In the genomic region with DNA sequence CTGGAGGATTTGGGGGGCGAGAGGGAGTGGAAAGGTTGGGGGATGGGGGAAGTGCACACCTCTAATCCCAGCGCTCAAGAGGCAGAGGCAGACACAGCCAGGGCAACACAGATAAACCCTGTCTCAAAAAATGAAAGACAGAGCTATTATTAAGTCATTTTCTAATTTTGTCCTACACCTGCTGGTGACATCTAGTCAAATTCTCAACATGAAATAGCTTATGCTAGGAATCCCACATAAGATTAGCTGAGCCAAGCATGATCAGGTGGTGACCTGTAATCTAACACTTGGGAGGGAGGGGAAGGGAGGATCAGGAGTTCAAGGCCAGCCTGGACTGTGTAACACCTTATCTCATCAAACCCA, we compare ENCODE assay signal across 7 mouse cellular contexts. TPM values are rescaled to one million over a fixed set of nuclear protein-coding genes. Genes with fewer than 3 reads are reported as not detected.
DNase-seq lines count a peak whose midpoint lies in the region; ATAC-seq and TF ChIP-seq lines count a peak whose summit lies in the region.

No protein-coding gene starts in this region.

- H3K4me1 ChIP-seq in testis, adult 2 months (ENCODE audit: control insufficient read depth, insufficient read depth, low read length), result peaks cover 2% of the 10 kb centered on the region; the same call in 1 of the 2 replicates
- H3K4me1 ChIP-seq in embryonic facial prominence, embryonic 14.5 days (ENCODE audit: control insufficient read depth, insufficient read depth, low read length), result 0 out of 2 replicates have a peak, but pooled peaks cover 3% of the 10 kb centered on the region
- no peaks in the 10 kb centered on the region; the same call in 1 of the 2 replicates for H3K4me1 ChIP-seq in hindbrain, postnatal 0 days (ENCODE audit: insufficient read depth, low read length)
- no peaks in the 10 kb centered on the region for H3K4me1 ChIP-seq in midbrain, postnatal 0 days (ENCODE audit: insufficient read depth, low read length)

- peaks cover 1% of the 10 kb centered on the region for H3K36me3 ChIP-seq in testis, adult 2 months (ENCODE audit: control insufficient read depth, insufficient read depth, low read length)
- H3K36me3 ChIP-seq in embryonic facial prominence, embryonic 14.5 days (ENCODE audit: control insufficient read depth, insufficient read depth, low read length), result peaks cover 24% of the 10 kb centered on the region
- peaks cover 16% of the 10 kb centered on the region for H3K36me3 ChIP-seq in hindbrain, postnatal 0 days (ENCODE audit: insufficient read depth, low read length)
- H3K36me3 ChIP-seq in midbrain, postnatal 0 days (ENCODE audit: insufficient read depth, low read length), result peaks cover 18% of the 10 kb centered on the region

- no peak for ATAC-seq in embryonic facial prominence, embryonic 14.5 days (ENCODE audit: low read depth)
- ATAC-seq in hindbrain, postnatal 0 days, result no peak
- ATAC-seq in midbrain, postnatal 0 days (ENCODE audit: low FRiP score), result peak; percentile 6; the same call in 1 of the 2 replicates

- H3K9ac ChIP-seq in embryonic facial prominence, embryonic 14.5 days (ENCODE audit: low read depth, low read length), result peak overlapping the region; percentile 97; the same call in 1 of the 2 replicates
- H3K9ac ChIP-seq in hindbrain, postnatal 0 days (replicated peaks; ENCODE audit: low read length), result peak overlapping the region; percentile 35; the same call in 1 of the 2 replicates
- H3K9ac ChIP-seq in midbrain, postnatal 0 days (replicated peaks; ENCODE audit: low read length, poor library complexity, severe bottlenecking), result peak overlapping the region; percentile 50

- peak overlapping the region; percentile 96 for H3K27ac ChIP-seq in testis, adult 2 months (ENCODE audit: control insufficient read depth, insufficient read depth, low read depth, low read length)
- peak overlapping the region; percentile 97 for H3K27ac ChIP-seq in embryonic facial prominence, embryonic 14.5 days (replicated peaks; ENCODE audit: low read depth, low read length)
- peak overlapping the region; percentile 79 for H3K27ac ChIP-seq in hindbrain, postnatal 0 days
- peak overlapping the region; percentile 93 for H3K27ac ChIP-seq in midbrain, postnatal 0 days (ENCODE audit: low read depth, low read length)

- H3K9me3 ChIP-seq in embryonic facial prominence, embryonic 14.5 days (ENCODE audit: control insufficient read depth, low read length), result no peaks in the 10 kb centered on the region
- no peaks in the 10 kb centered on the region for H3K9me3 ChIP-seq in hindbrain, postnatal 0 days (ENCODE audit: low read length)
- no peaks in the 10 kb centered on the region for H3K9me3 ChIP-seq in midbrain, postnatal 0 days (ENCODE audit: low read length)

- H3K4me2 ChIP-seq in embryonic facial prominence, embryonic 14.5 days (ENCODE audit: low read depth, low read length), result peak overlapping the region; percentile 56
- H3K4me2 ChIP-seq in hindbrain, postnatal 0 days (ENCODE audit: low read depth, low read length), result peak overlapping the region; percentile 61
- H3K4me2 ChIP-seq in midbrain, postnatal 0 days (ENCODE audit: low read depth, low read length, poor library complexity, severe bottlenecking), result peak overlapping the region; percentile 63

- DNase-seq in testis, postnatal 14 days (ENCODE audit: low spot score), result no peak
- DNase-seq in embryonic facial prominence, embryonic 14.5 days (ENCODE audit: low spot score), result peak; percentile 29
- DNase-seq in hindbrain, postnatal 0 days (ENCODE audit: low spot score), result no peak
- no peak for DNase-seq in midbrain, postnatal 0 days (ENCODE audit: low spot score)
- no peak for DNase-seq in urinary bladder, adult 2 months (ENCODE audit: low spot score)
- no peak for DNase-seq in left cerebral cortex, adult 8-10 months (ENCODE audit: low spot score in 2 of 2)

- WGBS in embryonic facial prominence, embryonic 14.5 days, result 31% methylated on average over 2 of the region's 2 CpGs
- 49% methylated on average over 2 of the region's 2 CpGs for WGBS in hindbrain, postnatal 0 days
- WGBS in midbrain, postnatal 0 days, result 25% methylated on average over 2 of the region's 2 CpGs

- no peak for TF ChIP-seq CTCF in testis, adult 2 months (IDR thresholded peaks at IDR 0.05; ENCODE audit: control insufficient read depth, insufficient read depth, insufficient replicate concordance, low read depth, low read length)
- no peak for TF ChIP-seq CTCF in hindbrain, postnatal 0 days (IDR thresholded peaks at IDR 0.05; ENCODE audit: low read depth)
- TF ChIP-seq CTCF in midbrain, postnatal 0 days (IDR thresholded peaks at IDR 0.05), result 0 out of 2 replicates have a peak, but pooled peaks have one; percentile 12

- TF ChIP-seq POLR2A in testis, adult 2 months (IDR thresholded peaks at IDR 0.05; ENCODE audit: control insufficient read depth, low read depth, low read length), result no peak

- peak overlapping the region; percentile 93 for H3K4me3 ChIP-seq in testis, adult 2 months (ENCODE audit: control insufficient read depth, low read depth, low read length)
- peak overlapping the region; percentile 95 for H3K4me3 ChIP-seq in embryonic facial prominence, embryonic 14.5 days (ENCODE audit: low read depth, low read length)
- peak overlapping the region; percentile 92 for H3K4me3 ChIP-seq in hindbrain, postnatal 0 days (ENCODE audit: low read length)
- peak overlapping the region; percentile 97; the same call in 1 of the 2 replicates for H3K4me3 ChIP-seq in midbrain, postnatal 0 days (ENCODE audit: low read depth, low read length)

- no peaks in the 10 kb centered on the region for H3K27me3 ChIP-seq in testis, adult 2 months (ENCODE audit: control insufficient read depth, insufficient read depth, low read length)
- H3K27me3 ChIP-seq in embryonic facial prominence, embryonic 14.5 days (replicated peaks; ENCODE audit: control insufficient read depth, insufficient read depth, low read length), result no peaks in the 10 kb centered on the region
- H3K27me3 ChIP-seq in hindbrain, postnatal 0 days (ENCODE audit: insufficient read depth, low read length), result no peaks in the 10 kb centered on the region
- no peaks in the 10 kb centered on the region for H3K27me3 ChIP-seq in midbrain, postnatal 0 days (ENCODE audit: insufficient read depth, low read length)

RNA-seq across cellular contexts. Expression of a gene that starts 1.0 kb away (rescaled TPM):
- polyA plus RNA-seq in testis, adult 2 months (2012; rRNA removed), result 79.8 and 94.1 TPM in 2 replicates
- 103 and 104 TPM in 2 replicates for polyA plus RNA-seq in embryonic facial prominence, embryonic 14.5 days (2014; fragmentation: Nextera tagmentation; extraction: Ambion mirVana)
- 54.9 and 74.7 TPM in 2 replicates for total RNA-seq in hindbrain, postnatal 0 days (2014; rRNA removed)
- polyA plus RNA-seq in hindbrain, postnatal 0 days (2015; fragmentation: Nextera tagmentation; extraction: Ambion mirVana), result 78.3 and 81.7 TPM in 2 replicates
- total RNA-seq in midbrain, postnatal 0 days (2014; rRNA removed), result 49.9 and 70.8 TPM in 2 replicates
- polyA plus RNA-seq in midbrain, postnatal 0 days (2015; fragmentation: Nextera tagmentation; extraction: Ambion mirVana), result 69.6 and 78.5 TPM in 2 replicates
- polyA plus RNA-seq in urinary bladder, adult 2 months (2012; rRNA removed), result 28.5 and 33.3 TPM in 2 replicates
- total RNA-seq in left cerebral cortex, adult 8-10 months (2022), result 10 to 100 TPM; 43.2 to 52.6 (median 45.4) TPM

Comparison
In these comparisons a context has a peak if more than half of its experiments do, and no peak if none do; other contexts are left out.
1. H3K9ac ChIP-seq: peak in every context shown above with its lines; median percentile 97 in embryonic facial prominence, embryonic 14.5 days; 50 in midbrain, postnatal 0 days; 35 in hindbrain, postnatal 0 days.